Mouse (Mus musculus) intestine, embryonic 15.5 days (tissue): Measurements from ENCODE around the gene Elp5. TPM values are rescaled to one million over a fixed set of nuclear protein-coding genes. Genes with fewer than 3 reads are reported as not detected.

Experiments
- ATAC-seq: fragments of 200-750 bp; cut with Nextera tagmentation; 2 replicates; pipeline ENCODE4 v1.8.0; 2017; ENCODE audit warnings: moderate TSS enrichment, moderate library complexity
- H3K27ac ChIP-seq: fragments of 300-500 bp; sonication (generic); 2 replicates; pipeline ENCODE4 v1.5.1; 2015; ENCODE audit warnings: mild to moderate bottlenecking, inconsistent platforms
- H3K27me3 ChIP-seq: fragments of 300-500 bp; sonication (generic); replicated peaks from 2 replicates; pipeline ENCODE4 v1.6.1; 2015; ENCODE audit warnings: inconsistent platforms
- H3K36me3 ChIP-seq: fragments of 300-500 bp; sonication (generic); 2 replicates; pipeline ENCODE4 v1.6.1; 2015; ENCODE audit warnings: inconsistent platforms
- H3K4me1 ChIP-seq: fragments of 300-500 bp; sonication (generic); replicated peaks from 2 replicates; pipeline ENCODE4 v1.6.1; 2015; ENCODE audit warnings: inconsistent platforms
- H3K4me2 ChIP-seq: fragments of 300-500 bp; sonication (generic); replicated peaks from 2 replicates; pipeline ENCODE4 v1.6.1; 2015; ENCODE audit warnings: mild to moderate bottlenecking, inconsistent platforms
- H3K4me3 ChIP-seq: fragments of 300-500 bp; sonication (generic); replicated peaks from 2 replicates; pipeline ENCODE4 v1.5.1; 2015; ENCODE audit warnings: inconsistent platforms
- H3K9ac ChIP-seq: fragments of 300-500 bp; sonication (generic); 2 replicates; pipeline ENCODE4 v1.6.1; 2015; ENCODE audit warnings: inconsistent platforms
- H3K9me3 ChIP-seq: fragments of 300-500 bp; sonication (generic); 2 replicates; pipeline ENCODE4 v1.6.1; 2016; ENCODE audit warnings: inconsistent platforms
- WGBS: fragments of 180-500 bp; shearing (Covaris S2); methylation state at CpG from one replicate; pipeline ENCODE4 v1.1.7; 2015; 5-methylcytosine and 5-hydroxymethylcytosine counted together
- polyA plus RNA-seq: library from polyadenylated mRNA; unstranded; fragments of >200 nt; fragmentation: Nextera tagmentation; extraction: Ambion mirVana; gene quantifications from 2 replicates; pipeline ENCODE4 v1.2.1, GENCODE M21; 2015

The Elp5 gene
- polyA plus RNA-seq, 1 experiment from 2014 or later = 102 TPM

DNA sequence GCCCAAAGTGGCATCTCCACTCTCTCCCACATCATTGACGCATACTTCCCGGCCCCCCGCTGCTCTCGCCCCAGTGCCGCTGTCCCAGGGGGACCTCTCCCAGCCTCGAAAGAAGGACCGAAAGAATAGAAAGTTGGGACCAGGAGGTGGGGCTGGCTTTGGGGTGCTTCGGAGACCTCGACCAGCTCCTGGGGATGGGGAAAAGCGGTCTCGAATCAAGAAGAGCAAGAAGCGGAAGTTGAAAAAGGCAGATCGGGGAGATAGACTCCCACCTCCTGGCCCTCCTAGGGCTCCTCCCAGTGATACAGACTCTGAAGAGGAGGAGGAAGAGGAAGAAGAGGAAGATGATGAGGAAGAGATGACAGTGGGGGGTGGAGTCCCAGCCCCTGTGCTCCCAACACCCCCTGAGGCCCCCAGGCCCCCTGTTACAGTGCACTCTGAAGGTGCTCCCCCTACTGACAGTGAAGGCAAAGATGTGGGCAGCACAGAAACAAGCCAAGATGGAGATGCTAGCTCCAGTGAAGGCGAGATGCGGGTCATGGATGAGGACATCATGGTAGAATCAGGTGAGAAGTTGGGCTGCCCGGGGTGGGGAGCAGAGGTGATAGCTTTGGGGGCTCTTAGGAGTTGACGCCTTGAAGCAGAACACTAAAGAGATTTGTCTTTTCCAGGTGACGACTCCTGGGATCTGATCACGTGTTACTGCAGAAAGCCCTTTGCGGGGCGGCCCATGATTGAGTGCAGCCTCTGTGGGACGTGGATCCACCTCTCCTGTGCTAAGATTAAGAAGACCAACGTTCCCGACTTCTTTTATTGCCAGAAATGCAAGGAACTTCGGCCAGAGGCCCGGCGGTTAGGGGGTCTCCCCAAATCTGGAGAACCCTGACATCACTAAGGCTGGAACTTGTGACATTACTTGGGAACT lies 16.5 kb upstream of the Elp5 start:
- Histone ChIP-seq H3K9ac (no peak overlapping the region), H3K27ac (no peak overlapping the region), H3K4me3 (no peak overlapping the region), H3K27me3 (no peaks in the 10 kb centered on the region), H3K9me3 (no peaks in the 10 kb centered on the region), H3K4me1 (peaks cover 37% of the 10 kb centered on the region), H3K36me3 (peaks cover 24% of the 10 kb centered on the region), H3K4me2 (no peak overlapping the region)
- ATAC-seq = no peak
- 91% methylated on average over 27 of the region's 27 CpGs for WGBS

- WGBS = 2% methylated on average over 40 of the region's 44 CpGs
Measured at GRCm38 (mm10) chr11:69997070-69997509, 14.8 kb upstream of the Elp5 start.

DNA sequence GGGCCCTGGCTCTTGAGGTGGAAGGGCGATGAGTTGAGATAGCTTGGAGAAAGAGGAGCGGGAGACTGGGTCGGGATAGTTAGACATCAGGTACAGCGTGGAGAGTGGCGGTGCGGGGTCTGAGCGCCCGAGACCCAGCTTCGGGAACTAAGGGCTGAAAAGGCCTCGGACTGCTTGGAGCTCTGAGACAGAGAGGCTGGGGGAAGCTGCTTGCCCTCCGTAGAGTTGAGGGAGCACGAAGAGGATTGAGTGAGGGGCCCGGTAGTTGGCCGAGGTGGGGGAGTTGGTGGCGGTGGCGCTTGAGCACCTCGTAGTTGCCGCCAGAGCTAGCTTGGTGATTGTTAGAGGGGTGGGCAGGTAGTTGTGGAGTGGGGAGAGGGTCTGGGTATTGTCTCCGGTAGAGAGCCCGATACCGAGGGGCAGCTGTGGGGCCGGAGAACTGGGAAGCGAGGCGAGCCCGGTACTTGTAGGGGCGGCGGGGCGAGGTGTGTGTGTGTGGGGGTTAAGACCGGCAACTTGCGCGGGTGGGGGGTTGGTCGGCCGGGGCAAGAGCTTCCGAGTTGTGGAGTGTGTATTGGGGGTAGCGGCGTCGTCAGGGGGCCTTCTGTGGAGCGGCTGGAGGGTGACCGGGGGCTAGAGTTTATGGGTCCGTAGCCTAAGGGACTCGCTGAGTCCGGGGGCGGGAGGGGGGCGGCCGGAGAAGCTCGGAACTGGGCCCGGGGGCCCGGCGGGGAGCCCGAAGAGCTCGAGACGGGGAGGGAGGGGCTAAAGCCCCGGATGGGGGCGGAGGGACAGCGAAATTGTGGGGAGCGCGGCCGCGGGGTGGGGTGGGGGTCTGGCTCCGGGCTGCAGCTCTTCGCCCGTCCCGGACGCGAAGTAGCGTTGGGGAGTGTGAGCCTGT lies 14.1 kb upstream of the Elp5 start:
- WGBS = under 1% methylated on average over 65 of the region's 66 CpGs
- Histone ChIP-seq H3K4me2 (peak overlapping the region; percentile 60), H3K27me3 (no peaks in the 10 kb centered on the region), H3K4me1 (peaks cover 26% of the 10 kb centered on the region), H3K9me3 (no peaks in the 10 kb centered on the region), H3K9ac (peak overlapping the region; percentile 90), H3K4me3 (peak overlapping the region; percentile 94), H3K36me3 (peaks cover 24% of the 10 kb centered on the region), H3K27ac (peak overlapping the region; percentile 96)
- peak; percentile 13 for ATAC-seq

More at GRCm38 (mm10) chr11:69997070-69997509, 14.8 kb upstream of the Elp5 start:
- peaks cover 24% of the 10 kb centered on the region for H3K36me3 ChIP-seq
- peak overlapping the region; percentile 96 for H3K27ac ChIP-seq
- no peaks in the 10 kb centered on the region for H3K9me3 ChIP-seq
- peak overlapping the region; percentile 94 for H3K4me3 ChIP-seq
- H3K4me1 ChIP-seq = peaks cover 32% of the 10 kb centered on the region
- ATAC-seq = peak; percentile 66
- H3K27me3 ChIP-seq = no peaks in the 10 kb centered on the region
- peak overlapping the region; percentile 90 for H3K9ac ChIP-seq
- peak overlapping the region; percentile 60 for H3K4me2 ChIP-seq

GRCm38 (mm10) chr11:69995391-69995960 lies 13.2 kb upstream of the Elp5 start, which contains the start of gene Phf23:
Phf23 (plus strand) TSS chr11:69995777.
- Histone ChIP-seq H3K9ac (peak within 1 kb of the TSS; percentile 90), H3K27ac (peak within 1 kb of the TSS; percentile 96), H3K36me3 (peaks cover 24% of the 10 kb centered on the region), H3K27me3 (no peaks in the 10 kb centered on the region), H3K4me1 (peaks cover 26% of the 10 kb centered on the region), H3K4me3 (peak within 1 kb of the TSS; percentile 94), H3K4me2 (peak within 1 kb of the TSS; percentile 60), H3K9me3 (no peaks in the 10 kb centered on the region)
- WGBS = under 1% methylated on average over 36 of the region's 36 CpGs
- peak; percentile 82 for ATAC-seq

DNA sequence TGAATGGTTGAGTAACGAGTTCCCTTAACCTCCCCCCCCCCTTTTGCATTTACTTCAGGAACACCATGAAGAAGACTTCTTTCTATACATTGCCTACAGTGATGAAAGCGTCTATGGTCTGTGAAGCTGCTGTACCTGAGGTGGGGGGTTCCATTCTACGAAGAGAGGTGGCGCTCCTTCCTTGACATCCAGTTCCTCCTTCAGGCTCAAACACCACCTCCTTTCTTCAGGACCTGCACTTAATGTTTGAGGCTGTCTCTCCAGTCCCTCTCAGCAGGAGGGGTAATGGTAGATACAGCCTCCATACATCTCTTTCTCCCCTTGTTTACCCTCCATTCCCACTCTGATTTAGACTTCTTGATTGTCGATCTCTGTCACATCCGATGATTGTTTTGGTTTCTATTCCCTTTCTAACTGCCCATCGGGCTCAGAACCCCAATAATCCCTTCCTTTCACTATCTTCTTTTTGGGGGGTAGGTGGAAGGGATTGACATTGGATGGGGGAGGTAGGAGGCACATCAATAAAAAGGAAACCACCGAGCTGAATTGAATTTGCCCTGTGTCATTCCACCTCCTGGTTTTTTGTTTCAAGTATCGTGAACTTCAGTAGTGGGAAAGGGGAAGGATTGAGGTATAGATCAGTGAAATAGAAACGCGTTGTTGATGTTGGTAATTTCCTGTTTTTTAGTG lies 12.2 kb upstream of the Elp5 start:
- Histone ChIP-seq H3K27me3 (no peaks in the 10 kb centered on the region), H3K9me3 (no peaks in the 10 kb centered on the region), H3K27ac (no peak overlapping the region), H3K4me2 (0 out of 2 replicates have a peak overlapping the region, but pooled peaks have one; percentile 11), H3K4me1 (peaks cover 24% of the 10 kb centered on the region), H3K36me3 (peaks cover 27% of the 10 kb centered on the region), H3K4me3 (no peak overlapping the region), H3K9ac (no peak overlapping the region)
- WGBS = 84% methylated on average over 11 of the region's 11 CpGs
- ATAC-seq = no peak

DNA sequence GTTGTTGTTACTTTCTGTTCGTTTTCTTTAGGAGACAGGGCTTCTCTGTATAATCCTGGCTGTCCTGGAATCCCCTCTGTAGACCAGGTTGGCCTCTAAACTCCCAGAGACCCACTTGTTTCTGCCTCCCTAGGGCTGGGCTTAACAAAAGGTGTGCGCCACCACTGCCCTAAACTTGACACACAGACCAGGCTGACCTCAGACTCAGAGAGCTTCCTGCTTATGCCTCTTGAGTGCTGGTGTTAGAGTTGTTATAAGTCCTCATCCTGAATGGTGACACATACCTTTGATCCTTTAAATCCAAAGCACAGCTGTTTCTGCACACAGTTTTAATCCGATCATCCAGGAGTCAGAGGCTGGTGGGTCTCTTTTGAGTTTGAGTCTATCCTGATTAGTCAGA lies 10.6 kb upstream of the Elp5 start:
- ATAC-seq = no peak
- Histone ChIP-seq H3K9ac (no peak overlapping the region), H3K9me3 (no peaks in the 10 kb centered on the region), H3K27me3 (no peaks in the 10 kb centered on the region), H3K36me3 (peaks cover 19% of the 10 kb centered on the region), H3K4me1 (peaks cover 13% of the 10 kb centered on the region), H3K27ac (no peak overlapping the region), H3K4me3 (0 out of 2 replicates have a peak overlapping the region, but pooled peaks have one; percentile 71), H3K4me2 (peak overlapping the region; percentile 80)
- WGBS = 83% methylated on average over 3 of the region's 3 CpGs

DNA sequence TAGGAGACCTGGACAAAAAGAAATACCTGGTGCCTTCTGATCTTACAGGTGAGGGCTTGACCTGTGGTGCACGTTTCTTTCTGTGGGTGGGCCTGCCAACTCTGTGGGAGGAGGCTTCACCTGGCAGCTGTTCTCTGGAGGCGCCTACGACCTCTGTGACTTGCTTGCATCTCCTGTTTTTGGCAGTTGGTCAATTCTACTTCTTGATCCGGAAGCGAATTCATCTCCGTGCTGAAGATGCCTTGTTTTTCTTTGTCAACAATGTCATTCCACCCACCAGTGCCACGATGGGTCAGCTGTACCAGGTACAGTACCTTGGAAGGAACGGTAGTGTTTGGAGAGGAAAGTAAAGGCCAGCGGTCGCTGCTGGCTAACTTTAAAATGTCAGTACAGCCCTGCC lies 10.1 kb upstream of the Elp5 start:
- Histone ChIP-seq H3K36me3 (peaks cover 23% of the 10 kb centered on the region), H3K4me2 (peak overlapping the region; percentile 80), H3K9me3 (no peaks in the 10 kb centered on the region), H3K27ac (no peak overlapping the region), H3K4me1 (peaks cover 8% of the 10 kb centered on the region), H3K27me3 (no peaks in the 10 kb centered on the region), H3K9ac (0 out of 2 replicates have a peak overlapping the region, but pooled peaks have one; percentile 9), H3K4me3 (peak overlapping the region; percentile 71)
- no peak for ATAC-seq
- WGBS = 80% methylated on average over 10 of the region's 10 CpGs

- H3K4me1 ChIP-seq = peaks cover 5% of the 10 kb centered on the region
- ATAC-seq = peak; percentile 19
- no peaks in the 10 kb centered on the region for H3K27me3 ChIP-seq
- peak overlapping the region; percentile 94 for H3K27ac ChIP-seq
- peak overlapping the region; percentile 80 for H3K4me2 ChIP-seq
- H3K9ac ChIP-seq = peak overlapping the region; percentile 85
- peak overlapping the region; percentile 71 for H3K4me3 ChIP-seq
- under 1% methylated on average over 15 of the region's 15 CpGs for WGBS
- H3K36me3 ChIP-seq = peaks cover 27% of the 10 kb centered on the region
- H3K9me3 ChIP-seq = no peaks in the 10 kb centered on the region
Measured at GRCm38 (mm10) chr11:69991711-69992110, 9.4 kb upstream of the Elp5 start.

GRCm38 (mm10) chr11:69990850-69991691 lies 8.8 kb upstream of the Elp5 start, which contains the start of gene Gabarap:
Gabarap (plus strand) TSS chr11:69991143.
- peaks cover 31% of the 10 kb centered on the region for H3K36me3 ChIP-seq

GRCm38 (mm10) chr11:69989949-69990348 lies 7.6 kb upstream of the Elp5 start:
- H3K9ac ChIP-seq = no peak overlapping the region
- H3K4me2 ChIP-seq = no peak overlapping the region
- H3K9me3 ChIP-seq = no peaks in the 10 kb centered on the region
- H3K27ac ChIP-seq = 0 out of 2 replicates have a peak overlapping the region, but pooled peaks have one; percentile 40
- H3K36me3 ChIP-seq = peaks cover 37% of the 10 kb centered on the region
- 87% methylated on average over 8 of the region's 8 CpGs for WGBS
- peaks cover 5% of the 10 kb centered on the region for H3K4me1 ChIP-seq
- ATAC-seq = no peak
- no peaks in the 10 kb centered on the region for H3K27me3 ChIP-seq
- H3K4me3 ChIP-seq = no peak overlapping the region

More at GRCm38 (mm10) chr11:69990850-69991691, 8.8 kb upstream of the Elp5 start, which contains the start of gene Gabarap:
- H3K27ac ChIP-seq = peak within 1 kb of the TSS; percentile 94
- no peaks in the 10 kb centered on the region for H3K27me3 ChIP-seq
- under 1% methylated on average over 40 of the region's 40 CpGs for WGBS
- peak within 1 kb of the TSS; percentile 80 for H3K4me2 ChIP-seq
- H3K4me1 ChIP-seq = peaks cover 5% of the 10 kb centered on the region
- peak within 1 kb of the TSS; percentile 71 for H3K4me3 ChIP-seq
- peak within 1 kb of the TSS; percentile 85 for H3K9ac ChIP-seq
- peak; percentile 78 for ATAC-seq
- no peaks in the 10 kb centered on the region for H3K9me3 ChIP-seq
